13 mouse cellular contexts compared by ENCODE assay signal in the genomic region with DNA sequence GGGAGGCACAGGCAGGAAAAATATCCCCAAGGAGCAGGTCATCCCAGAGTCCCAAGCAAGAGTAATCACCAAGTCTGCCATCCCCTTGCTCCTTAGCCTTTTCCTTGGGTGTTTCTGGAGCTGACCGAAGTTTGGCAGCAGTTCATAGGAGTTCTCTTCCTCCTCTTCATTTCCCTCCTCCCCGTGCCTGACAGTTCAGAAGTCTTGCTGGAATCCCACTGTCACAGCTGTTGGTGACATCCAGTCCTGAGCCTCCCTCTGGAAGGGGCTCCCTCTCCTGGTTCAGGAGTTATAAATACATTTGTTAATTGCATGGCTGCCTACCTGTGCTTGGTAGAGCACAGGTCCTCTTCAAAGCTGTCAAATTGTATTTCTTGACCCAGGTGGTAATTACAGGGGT.
"Had no signal": no experiment of that assay in that cellular context is flagged by ENCODE, and none has a peak within 500 bp of the region (broad histone marks: within the 10 kb centered on the region; RNA-seq: fewer than 3 reads in every experiment).

No protein-coding gene starts in this region.

- H3K4me1 ChIP-seq: limb, embryonic 12.5 days; lung, embryonic 15.5 days; midbrain, embryonic 13.5 days; neural tube, embryonic 15.5 days had no signal

- H3K27me3 ChIP-seq: limb, embryonic 12.5 days; lung, embryonic 15.5 days; midbrain, embryonic 13.5 days; neural tube, embryonic 15.5 days had no signal

- H3K9me3 ChIP-seq: limb, embryonic 12.5 days; lung, embryonic 15.5 days; midbrain, embryonic 13.5 days; neural tube, embryonic 15.5 days had no signal

- H3K4me2 ChIP-seq: limb, embryonic 12.5 days; lung, embryonic 15.5 days; midbrain, embryonic 13.5 days; neural tube, embryonic 15.5 days had no signal

- H3K9ac ChIP-seq: limb, embryonic 12.5 days; liver, embryonic 14.5 days; lung, embryonic 15.5 days; midbrain, embryonic 13.5 days; neural tube, embryonic 15.5 days had no signal

- H3K36me3 ChIP-seq: limb, embryonic 12.5 days; lung, embryonic 15.5 days; midbrain, embryonic 13.5 days; neural tube, embryonic 15.5 days had no signal

- DNase-seq: kidney, adult 8-10 months; kidney, postnatal 10 days; right cerebral cortex, adult 18-20 months; right cerebral cortex, postnatal 25 days; thymus, postnatal 4 days had no signal

- H3K27ac ChIP-seq: limb, embryonic 12.5 days; liver, embryonic 14.5 days; lung, embryonic 15.5 days; midbrain, embryonic 13.5 days; neural tube, embryonic 15.5 days had no signal

- H3K4me3 ChIP-seq: limb, embryonic 12.5 days; lung, embryonic 15.5 days; midbrain, embryonic 13.5 days; myocyte; neural tube, embryonic 15.5 days had no signal

- ATAC-seq: hindbrain, embryonic 16.5 days; inflammation-experienced regulatory T-cells, adult 6 months; midbrain, embryonic 13.5 days had no signal
